Mouse (Mus musculus) frontal cortex, postnatal 14 days (tissue): Measurements from ENCODE around the gene Vmn1r184.
"Not testable (repeated sequence)": the region's sequence is repeated elsewhere in the genome, so short reads cannot be mapped to it uniquely, and the experiment has no call there.

ENCODE experiments used
- DNase-seq, 2 experiments: peaks; one replicate each; pipeline ENCODE4 v3.0.0; 2022; ENCODE audit warnings: low spot score in 2 of 2

Gene Vmn1r184

DNA sequence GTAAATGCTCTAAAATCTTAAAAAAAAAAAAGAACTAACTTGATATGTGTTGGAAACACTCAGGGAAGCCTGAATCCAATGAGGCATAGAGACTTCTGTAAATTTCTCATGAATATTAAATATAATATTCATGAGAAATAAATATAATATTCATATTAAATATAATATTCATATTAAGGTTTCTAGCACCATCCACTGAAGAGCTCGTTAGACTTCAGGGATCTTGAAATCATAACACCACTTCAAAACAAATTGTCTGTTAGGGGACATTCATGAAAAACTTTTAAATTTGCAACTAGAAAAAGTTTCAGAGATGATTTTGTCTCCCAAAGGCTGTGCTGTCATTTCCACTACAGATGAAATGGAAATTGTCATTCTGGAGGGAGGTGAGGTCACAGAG lies at the start of gene Vmn1r184:
Gene Vmn1r184 (plus strand): TSS at position 301 of the 400 bp plus-strand sequence.
- DNase-seq, result not testable (repeated sequence)

DNA sequence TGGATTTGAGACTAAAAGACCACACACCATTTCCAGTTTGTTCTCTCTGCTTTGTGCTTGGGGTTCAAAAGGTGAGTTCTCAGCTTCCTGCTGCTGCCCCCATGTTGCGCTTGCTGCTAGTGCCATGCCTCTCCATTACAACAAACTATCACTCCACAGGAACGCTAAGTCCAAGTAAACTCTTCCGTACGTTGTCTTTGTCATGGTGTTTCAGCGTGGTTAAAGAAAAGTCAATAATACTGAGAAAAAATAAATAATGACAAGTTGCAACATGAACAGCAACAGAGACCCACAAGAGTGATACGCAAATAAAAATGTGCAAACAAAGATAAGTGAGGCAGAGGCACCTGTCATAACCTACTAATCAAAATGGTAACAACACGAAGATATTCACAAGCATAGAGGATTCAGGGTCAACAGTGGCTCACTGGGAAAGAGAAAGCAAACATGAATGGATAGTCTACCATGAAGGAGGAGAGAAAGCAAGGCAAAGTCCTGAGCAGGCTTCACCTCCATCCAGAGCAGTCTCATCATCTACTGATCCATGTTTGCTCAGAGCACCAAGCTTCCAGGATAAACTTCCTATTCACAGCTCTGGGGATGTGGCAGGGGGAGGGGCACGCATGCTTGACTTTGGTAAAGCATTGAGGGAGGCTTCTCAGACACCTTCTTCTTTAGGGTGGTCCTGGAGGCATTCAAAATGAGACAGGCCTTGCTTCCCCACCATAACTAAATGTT lies 43.5 kb downstream of the Vmn1r184 start:
- not testable (repeated sequence) for DNase-seq

DNA sequence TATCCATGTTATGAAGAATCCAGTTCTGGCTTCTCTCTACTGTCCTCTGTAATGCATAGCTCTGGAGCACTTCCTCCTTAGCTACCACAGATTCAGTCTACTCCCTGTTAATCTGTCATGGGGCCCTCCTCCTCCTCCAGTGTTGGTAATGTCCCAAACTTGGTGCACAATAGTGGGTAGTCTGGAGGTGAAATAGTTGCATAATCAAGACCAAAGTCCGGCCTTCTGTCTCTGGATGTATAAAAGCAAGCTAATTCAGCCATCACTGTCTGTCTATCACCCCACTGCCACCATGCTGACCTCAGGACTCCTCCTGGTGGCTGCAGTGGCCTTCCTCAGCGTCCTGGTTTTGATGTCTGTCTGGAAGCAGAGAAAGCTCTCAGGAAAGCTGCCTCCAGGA lies 46.8 kb downstream of the Vmn1r184 start, which contains the start of gene Cyp2a4:
Gene Cyp2a4 (plus strand): TSS at position 244 of the 400 bp plus-strand sequence.
- not testable (repeated sequence) for DNase-seq

DNA sequence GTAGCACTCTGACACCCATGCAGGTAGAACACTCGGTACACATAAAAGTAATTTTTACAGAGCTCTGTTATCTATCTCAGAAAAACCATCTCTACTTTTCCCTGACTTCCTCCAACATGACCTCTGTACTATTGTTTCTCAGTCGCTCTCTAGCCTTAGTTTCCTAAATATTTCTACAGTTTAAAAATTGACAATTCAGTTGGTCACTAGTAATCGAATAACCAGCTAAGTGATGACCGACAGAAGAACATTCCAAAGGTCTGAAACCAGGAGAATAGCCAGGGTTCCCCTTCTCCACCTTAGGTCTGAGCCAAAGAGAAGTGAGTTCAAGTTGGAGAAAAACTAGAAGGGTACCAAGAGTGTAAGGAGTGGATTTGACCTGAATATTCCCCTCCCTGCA lies 51.7 kb downstream of the Vmn1r184 start:
- DNase-seq, result not testable (repeated sequence)

DNA sequence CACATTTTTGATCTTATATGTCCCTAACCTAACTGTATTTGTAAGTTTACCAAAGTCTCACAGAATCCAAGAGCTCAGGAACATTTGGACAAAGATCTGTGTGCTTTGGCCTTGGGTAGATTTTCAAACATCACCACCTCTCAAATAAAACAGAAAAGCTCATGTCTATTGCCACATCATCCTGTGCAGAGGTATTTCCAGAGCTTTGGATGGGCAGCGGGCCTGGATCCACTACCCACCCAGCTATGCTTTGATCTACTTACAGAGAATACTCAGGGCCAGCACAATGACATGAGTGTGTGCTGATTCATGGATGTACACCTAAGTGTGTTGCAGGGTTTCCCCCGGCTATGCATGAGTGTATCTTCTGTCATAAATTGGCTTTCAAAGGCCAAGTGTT lies 55.1 kb downstream of the Vmn1r184 start:
- DNase-seq, result not testable (repeated sequence)

DNA sequence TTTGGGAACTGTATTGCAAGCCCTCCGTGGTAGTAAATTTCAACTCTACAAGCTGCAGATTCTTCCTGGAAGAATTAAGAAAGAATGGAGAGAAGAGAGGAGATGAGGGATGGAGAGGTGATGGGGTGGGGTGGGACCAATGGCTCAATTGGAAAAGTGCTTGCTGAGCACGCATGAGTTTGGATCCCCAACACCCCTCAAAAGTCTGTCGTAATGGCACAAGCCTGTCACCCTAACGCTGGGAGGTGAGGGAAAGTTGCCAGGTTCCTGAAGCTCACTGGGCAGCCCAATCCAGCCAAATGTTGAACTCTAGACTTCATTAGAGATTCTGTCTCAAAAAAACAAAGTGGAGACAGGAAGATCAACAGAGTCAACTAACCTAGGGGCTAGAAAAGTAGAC lies 55.7 kb downstream of the Vmn1r184 start:
- not testable (repeated sequence) for DNase-seq
